Mouse (Mus musculus) left cerebral cortex, adult 18-20 months (tissue): ENCODE data around the gene Mtfr1l. TPM values are rescaled to one million over a fixed set of nuclear protein-coding genes. Genes with fewer than 3 reads are reported as not detected.

ENCODE experiments used
- DNase-seq, 2 experiments: peaks; one replicate each; pipeline ENCODE4 v3.0.0; 2021 to 2022; ENCODE audit warnings: low spot score in 2 of 2, mixed read lengths in 1 of 2
- total RNA-seq, 2 experiments: library from RNA; stranded (reverse); gene quantifications; 2 replicates each; pipeline ENCODE4 v1.2.3; 2021

The Mtfr1l gene
- total RNA-seq, 2 experiments from 2014 or later: 65.3 to 66.0 TPM

DNA sequence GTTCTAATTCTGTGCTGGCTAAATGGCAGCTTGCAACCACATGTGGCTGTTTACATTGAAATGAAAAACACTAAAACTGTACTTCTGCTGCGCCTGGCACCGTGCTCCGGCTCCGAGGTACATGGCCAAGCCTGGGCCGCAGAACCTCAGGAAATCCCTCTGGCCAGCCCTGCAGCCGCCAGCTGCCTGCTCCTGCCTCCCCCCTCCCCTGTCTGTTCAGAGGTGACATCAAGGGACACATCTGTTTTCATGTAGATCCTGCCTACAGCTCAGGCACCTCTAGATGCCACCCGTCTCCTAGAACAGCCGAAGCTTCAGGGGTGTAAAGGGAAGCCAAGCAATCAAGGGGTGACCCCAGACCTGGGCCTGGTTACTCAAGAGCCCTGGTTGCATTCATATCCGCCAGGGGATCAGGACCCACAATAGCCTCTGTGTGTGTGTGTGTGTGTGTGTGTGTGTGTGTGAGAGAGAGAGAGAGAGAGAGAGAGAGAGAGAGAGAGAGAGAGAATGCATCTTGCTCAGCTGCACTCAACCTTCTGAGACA is 23.5 kb upstream of the Mtfr1l start:
- DNase-seq: no peak

DNA sequence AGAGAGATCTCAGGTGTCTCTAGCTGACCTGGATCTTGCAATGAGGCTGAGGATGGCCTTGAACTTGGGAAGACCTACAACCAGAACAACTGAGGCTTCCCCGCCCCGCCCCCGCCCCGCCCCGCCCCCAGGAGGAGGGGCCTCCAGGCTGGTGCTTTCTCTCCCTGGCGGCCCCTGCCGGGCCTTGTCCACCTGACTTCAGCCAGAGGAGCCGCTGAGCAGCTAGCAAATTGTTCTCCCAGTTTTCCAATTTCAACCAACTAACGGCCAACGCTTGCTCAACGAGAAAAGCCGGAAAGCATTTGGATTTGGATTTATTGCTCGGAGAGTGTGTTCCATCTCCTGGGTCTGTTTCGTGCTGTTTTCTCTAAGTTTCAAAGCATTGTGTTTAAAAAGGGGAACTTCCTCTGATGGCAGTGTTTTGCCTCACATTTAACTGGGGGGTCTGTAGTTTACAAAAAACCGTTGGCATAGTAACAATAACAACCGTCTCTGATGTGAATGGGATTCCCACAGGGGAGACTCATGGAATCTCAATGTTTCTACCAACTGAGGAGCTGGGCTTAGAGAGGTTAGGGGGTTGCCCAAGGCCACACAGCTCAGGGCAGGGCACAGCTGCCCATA is 22.6 kb upstream of the Mtfr1l start:
- no peak for DNase-seq

GRCm38 (mm10) chr4:134555956-134556580 is 20.9 kb upstream of the Mtfr1l start:
- DNase-seq: peak in 1 of 2 experiments; percentile 45

DNA sequence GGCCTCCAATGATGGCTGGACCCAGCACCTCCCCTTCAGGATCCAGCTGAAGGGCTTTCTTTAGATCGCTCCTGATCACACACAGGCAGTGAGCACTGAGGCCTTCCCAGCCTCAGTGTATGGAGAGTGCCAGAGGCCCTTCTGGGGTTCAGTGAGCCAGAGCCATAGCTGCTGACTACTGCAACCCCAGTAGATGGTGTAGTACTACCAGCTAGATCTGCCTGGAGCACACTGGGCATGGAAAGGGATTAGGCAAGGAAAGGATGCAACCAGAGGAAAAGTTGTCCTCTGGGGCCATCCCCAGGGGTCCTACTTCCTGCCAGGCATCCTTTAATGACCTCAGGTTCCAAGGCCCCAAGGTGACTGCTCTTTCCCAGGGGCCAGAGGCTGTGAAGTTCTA is 18.4 kb upstream of the Mtfr1l start:
- no peak for DNase-seq

- DNase-seq: peak; percentile 51 to 57
Observed at GRCm38 (mm10) chr4:134551494-134552316, 16.5 kb upstream of the Mtfr1l start, which contains the start of gene Selenon. TSS of gene Selenon (minus strand) at chr4:134552166.

DNA sequence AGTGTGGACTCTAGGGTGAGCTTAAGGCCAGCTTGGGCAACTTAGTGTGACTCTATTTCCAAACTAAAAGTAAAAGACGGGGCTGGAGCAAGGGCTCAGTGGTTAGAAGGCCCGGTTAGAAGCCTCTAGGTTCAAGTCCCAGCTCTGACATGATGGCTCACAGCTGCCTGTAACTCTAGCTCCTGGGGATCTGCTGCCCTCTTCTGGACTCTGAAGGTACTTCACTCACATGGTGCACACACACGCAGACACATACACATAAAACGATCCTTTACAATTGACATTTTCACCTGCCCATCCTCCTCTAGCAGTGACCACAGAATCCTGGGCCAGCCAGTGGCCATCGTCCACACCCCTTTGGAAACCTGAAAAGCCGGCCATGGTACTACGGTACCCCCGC is 14.7 kb upstream of the Mtfr1l start:
- DNase-seq: no peak

DNA sequence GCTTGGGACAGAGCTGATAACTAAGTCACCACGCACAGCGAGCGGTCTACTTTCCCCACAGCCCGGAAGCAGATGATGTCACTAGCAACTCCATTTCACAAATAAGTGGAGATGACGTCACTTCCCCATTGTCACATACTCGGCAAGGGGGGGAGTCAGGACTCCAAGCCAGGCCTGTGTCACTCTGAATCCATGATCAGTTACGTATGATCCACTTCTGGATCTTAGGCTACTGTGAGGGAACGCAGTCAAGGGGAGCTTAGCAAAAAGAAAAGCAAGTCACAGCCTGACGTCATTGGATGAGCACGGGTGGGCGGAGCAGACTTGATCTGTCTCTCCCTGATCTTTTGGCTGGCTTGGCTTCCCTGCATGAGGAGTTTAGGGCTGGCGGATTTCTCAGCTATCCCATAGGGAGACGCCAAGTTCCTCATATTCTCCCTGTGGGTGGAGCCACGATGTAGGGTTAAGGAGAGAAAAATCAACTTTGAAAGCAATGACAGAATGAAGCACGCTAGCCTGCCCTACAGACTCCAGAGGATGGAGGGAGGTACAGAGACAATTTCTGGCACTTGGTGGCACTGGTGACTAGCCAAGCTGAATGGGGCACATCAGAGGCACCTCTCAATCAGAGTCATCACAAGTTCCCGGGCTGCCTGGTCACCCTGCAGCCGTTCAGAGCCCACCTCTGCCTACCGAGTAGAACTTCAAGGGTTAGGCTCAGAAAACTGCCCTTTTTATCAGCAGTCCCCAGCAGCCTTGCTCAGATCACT is 13.2 kb upstream of the Mtfr1l start:
- peak in 1 of 2 experiments; percentile 27 for DNase-seq

DNA sequence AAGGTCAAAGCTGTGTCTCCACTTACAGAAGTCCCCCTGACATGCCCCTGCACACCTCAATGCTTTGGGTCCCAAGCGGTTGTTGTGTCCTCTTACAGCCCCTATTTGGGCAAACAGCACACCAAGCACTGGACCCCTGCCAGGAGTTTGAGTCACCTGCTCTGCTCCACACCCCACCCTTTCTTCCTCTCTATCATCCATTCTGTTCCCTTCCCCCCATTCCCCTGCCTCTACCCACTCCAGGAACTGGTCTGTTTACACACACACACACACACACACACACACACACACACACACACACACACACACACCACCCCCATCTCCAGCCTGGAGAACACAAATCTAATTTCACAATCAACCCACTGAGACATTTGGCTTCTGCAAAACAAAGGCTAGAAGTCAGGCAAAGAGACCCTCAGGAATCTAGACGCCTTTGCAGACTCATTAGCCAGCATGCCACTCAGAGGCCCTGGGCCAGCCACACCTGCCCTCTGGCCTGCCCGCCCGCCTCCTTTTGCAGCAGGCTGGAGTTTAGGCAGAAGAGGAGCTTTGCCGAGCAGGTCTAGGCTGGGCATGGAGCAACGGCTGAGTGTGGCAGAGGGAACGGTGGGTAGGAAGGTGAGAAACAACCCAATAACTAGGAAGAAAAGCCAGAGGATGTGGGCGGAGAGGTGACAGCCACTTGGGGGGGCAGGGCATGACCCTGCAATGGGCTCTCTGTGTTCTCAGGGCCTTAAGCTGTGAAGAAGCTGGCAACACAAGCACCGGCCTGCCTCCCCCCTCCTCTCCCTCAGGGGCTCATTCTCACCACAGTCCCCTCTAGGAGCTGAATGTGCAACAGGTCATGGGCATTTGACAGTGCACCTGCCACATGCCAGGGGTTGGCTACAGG is 11.9 kb upstream of the Mtfr1l start:
- peak in 1 of 2 experiments; percentile 32 for DNase-seq

- DNase-seq: peak; percentile 93 to 98
Observed at GRCm38 (mm10) chr4:134543261-134543660, 8.1 kb upstream of the Mtfr1l start.

DNA sequence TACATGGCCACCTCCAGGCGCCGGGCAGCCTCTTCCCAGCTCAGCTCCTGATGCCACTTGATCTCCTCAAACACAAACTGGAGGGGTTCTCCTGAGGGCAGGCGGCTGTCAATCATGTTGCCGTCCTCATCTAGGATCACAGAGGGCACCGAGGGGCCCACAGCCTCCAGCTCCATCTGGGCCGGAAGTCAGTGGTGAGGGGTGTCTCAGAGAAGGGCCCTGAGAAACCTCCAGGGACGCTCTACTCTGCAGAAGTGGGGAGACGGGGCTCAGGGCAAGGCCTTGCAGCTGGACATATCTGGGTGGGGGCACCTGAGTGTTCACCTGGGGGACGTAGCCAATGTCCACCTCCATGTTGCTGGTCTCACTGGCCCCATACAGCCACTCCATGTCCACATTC is 7.5 kb upstream of the Mtfr1l start:
- no peak for DNase-seq

DNA sequence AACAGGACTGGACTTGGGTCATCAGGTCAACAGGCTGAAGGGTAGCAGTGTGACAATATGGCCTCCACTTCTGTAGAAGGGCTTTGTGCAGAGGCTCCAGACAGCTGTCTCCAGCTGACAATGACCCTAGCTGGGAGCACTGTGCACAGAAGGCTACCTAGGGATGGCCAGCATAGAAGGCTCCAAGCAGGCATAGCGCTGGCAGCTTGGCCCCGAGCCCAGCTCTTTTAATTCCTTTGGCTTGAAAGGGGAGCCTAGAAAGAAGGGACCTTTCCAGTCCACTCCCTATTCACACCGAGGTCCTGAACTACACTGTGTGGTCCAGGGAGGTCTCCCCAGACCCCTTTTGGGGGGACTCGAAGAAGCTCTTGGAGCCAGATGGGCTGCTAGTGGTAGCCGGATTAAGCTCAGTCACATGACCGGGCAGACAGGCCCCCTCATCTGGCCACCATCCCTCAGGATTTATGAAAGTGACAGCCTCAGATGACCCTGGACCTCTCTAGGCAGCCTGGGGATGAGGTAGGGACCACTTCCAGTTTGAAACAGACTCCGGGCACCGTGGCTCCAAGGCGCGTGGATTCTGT is 3.9 kb upstream of the Mtfr1l start:
- no peak for DNase-seq

GRCm38 (mm10) chr4:134535787-134536151 is 582 bp upstream of the Mtfr1l start:
- peak in 1 of 2 experiments; percentile 43 for DNase-seq

GRCm38 (mm10) chr4:134534124-134534886 is 882 bp downstream of the Mtfr1l start:
- peak; percentile 49 to 65 for DNase-seq

GRCm38 (mm10) chr4:134533421-134533820 is 1.8 kb downstream of the Mtfr1l start:
- no peak for DNase-seq

- DNase-seq: no peak
Observed at GRCm38 (mm10) chr4:134532928-134533327, 2.3 kb downstream of the Mtfr1l start.

- DNase-seq: no peak
Observed at GRCm38 (mm10) chr4:134526220-134526619, 9.0 kb downstream of the Mtfr1l start.

DNA sequence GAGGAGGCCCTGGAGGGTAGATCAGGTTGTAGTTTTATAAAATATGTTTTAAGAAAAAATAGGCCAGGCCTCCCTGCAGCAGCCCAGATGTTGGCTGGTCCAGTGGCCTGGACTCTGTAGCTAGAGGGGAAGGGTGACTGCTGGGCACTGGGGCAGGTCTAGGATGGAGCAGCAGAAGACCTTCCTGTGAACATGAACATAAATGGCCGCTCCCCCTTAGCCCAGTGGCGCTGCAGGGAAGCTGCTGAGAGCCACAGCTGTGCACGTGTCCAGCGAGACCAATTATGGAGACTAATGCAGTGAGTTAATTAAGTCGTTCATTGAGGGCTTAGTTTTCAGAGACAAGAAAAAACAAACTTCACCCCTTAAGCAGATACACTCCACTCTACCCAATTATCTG is 9.4 kb downstream of the Mtfr1l start:
- no peak for DNase-seq

GRCm38 (mm10) chr4:134523447-134523846 is 11.7 kb downstream of the Mtfr1l start:
- DNase-seq: no peak

DNA sequence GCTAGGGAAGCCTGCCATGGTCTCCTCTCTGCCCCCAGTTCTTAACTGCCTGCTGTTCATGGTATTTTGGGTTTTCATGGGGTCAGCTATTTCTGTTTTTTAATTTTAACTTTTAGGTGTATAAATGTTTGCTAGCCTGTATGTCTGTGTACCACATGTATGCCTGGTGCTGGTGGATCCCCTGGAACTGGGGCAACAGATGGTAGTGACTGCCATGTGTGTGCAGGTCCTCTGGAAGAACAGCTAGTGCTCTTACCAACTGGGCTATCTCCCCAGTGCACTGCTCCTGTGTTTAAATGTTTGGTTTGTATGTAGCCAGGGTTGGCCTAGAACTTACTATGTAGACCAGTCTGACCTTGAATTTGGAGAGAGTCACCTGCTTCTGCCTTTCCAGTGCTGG is 15.9 kb downstream of the Mtfr1l start:
- no peak for DNase-seq
